Mouse (Mus musculus): ENCODE results near the gene Slfn2.
"Not testable (repeated sequence)": the region's sequence is repeated elsewhere in the genome, so short reads cannot be mapped to it uniquely, and the experiment has no call there.

Gene Slfn2

GRCm38 (mm10) chr11:83064946-83065345 lies at the start of gene Slfn2:
TSS of gene Slfn2 (plus strand) at chr11:83065112.
- DNase-seq (ENCODE audit: extremely low read depth, low read depth, low spot score): no peak

GRCm38 (mm10) chr11:83016093-83016492 lies 48.8 kb upstream of the Slfn2 start:
- no peak for DNase-seq (ENCODE audit: extremely low read depth, low read depth, low spot score)

GRCm38 (mm10) chr11:83019561-83020519 lies 45.1 kb upstream of the Slfn2 start:
- not testable (repeated sequence) for DNase-seq (ENCODE audit: extremely low read depth, low read depth, low spot score)

- DNase-seq (ENCODE audit: extremely low read depth, low read depth, low spot score): no peak
Observed at GRCm38 (mm10) chr11:83020621-83021020, 44.3 kb upstream of the Slfn2 start, which contains the start of gene Slfn8. TSS of gene Slfn8 (minus strand) at chr11:83020810.

- DNase-seq (ENCODE audit: extremely low read depth, low read depth, low spot score): not testable (repeated sequence)
Observed at GRCm38 (mm10) chr11:83038686-83039085, 26.2 kb upstream of the Slfn2 start.

GRCm38 (mm10) chr11:83039156-83039555 lies 25.8 kb upstream of the Slfn2 start:
- no peak for DNase-seq (ENCODE audit: extremely low read depth, low read depth, low spot score)

- DNase-seq (ENCODE audit: extremely low read depth, low read depth, low spot score): no peak
Observed at GRCm38 (mm10) chr11:83039796-83040195, 25.1 kb upstream of the Slfn2 start.

- no peak for DNase-seq (ENCODE audit: extremely low read depth, low read depth, low spot score)
Observed at GRCm38 (mm10) chr11:83040325-83040724, 24.6 kb upstream of the Slfn2 start.

- DNase-seq (ENCODE audit: extremely low read depth, low read depth, low spot score): no peak
Observed at GRCm38 (mm10) chr11:83041000-83041399, 23.9 kb upstream of the Slfn2 start.

- DNase-seq (ENCODE audit: extremely low read depth, low read depth, low spot score): no peak
Observed at GRCm38 (mm10) chr11:83043891-83044290, 21.0 kb upstream of the Slfn2 start.

GRCm38 (mm10) chr11:83045642-83046041 lies 19.3 kb upstream of the Slfn2 start:
- DNase-seq (ENCODE audit: extremely low read depth, low read depth, low spot score): no peak

- no peak for DNase-seq (ENCODE audit: extremely low read depth, low read depth, low spot score)
Observed at GRCm38 (mm10) chr11:83057863-83058262, 7.0 kb upstream of the Slfn2 start.

GRCm38 (mm10) chr11:83060412-83061020 lies 4.4 kb upstream of the Slfn2 start:
- no peak for DNase-seq (ENCODE audit: extremely low read depth, low read depth, low spot score)

GRCm38 (mm10) chr11:83061806-83062205 lies 3.1 kb upstream of the Slfn2 start:
- DNase-seq (ENCODE audit: extremely low read depth, low read depth, low spot score): no peak

GRCm38 (mm10) chr11:83063126-83063525 lies 1.8 kb upstream of the Slfn2 start:
- no peak for DNase-seq (ENCODE audit: extremely low read depth, low read depth, low spot score)

- no peak for DNase-seq (ENCODE audit: extremely low read depth, low read depth, low spot score)
Observed at GRCm38 (mm10) chr11:83063941-83064349, 967 bp upstream of the Slfn2 start.

- no peak for DNase-seq (ENCODE audit: extremely low read depth, low read depth, low spot score)
Observed at GRCm38 (mm10) chr11:83065441-83066344, 781 bp downstream of the Slfn2 start.

- DNase-seq (ENCODE audit: extremely low read depth, low read depth, low spot score): no peak
Observed at GRCm38 (mm10) chr11:83066640-83067531, 2.0 kb downstream of the Slfn2 start.

- DNase-seq (ENCODE audit: extremely low read depth, low read depth, low spot score): no peak
Observed at GRCm38 (mm10) chr11:83067982-83068694, 3.2 kb downstream of the Slfn2 start.
